Mouse (Mus musculus) liver, adult 2 months (tissue): ENCODE measurements around the gene Zfp598. TPM values are rescaled to one million over a fixed set of nuclear protein-coding genes. Genes with fewer than 3 reads are reported as not detected.

ENCODE experiments used
- DNase-seq: peaks from one replicate; pipeline ENCODE4 v3.0.0-alpha.2; 2011; ENCODE audit warnings: low read depth, low spot score; ENCODE audit errors: extremely low read depth
- H3K27ac ChIP-seq: fragments of 200-500 bp; replicated peaks from 2 replicates; pipeline ENCODE4 v1.5.1; 2012; ENCODE audit warnings: low read depth, mild to moderate bottlenecking, control low read depth, inconsistent platforms, low read length; ENCODE audit not compliant: insufficient read depth
- H3K27me3 ChIP-seq: fragments of 200-500 bp; 2 replicates; pipeline ENCODE4 v1.6.1; 2012; ENCODE audit warnings: mild to moderate bottlenecking, moderate library complexity, low read length, inconsistent platforms; ENCODE audit not compliant: control insufficient read depth, insufficient read depth
- H3K36me3 ChIP-seq: fragments of 200-500 bp; 2 replicates; pipeline ENCODE4 v1.6.1; 2012; ENCODE audit warnings: low read length, inconsistent platforms; ENCODE audit not compliant: control insufficient read depth, insufficient read depth
- H3K4me1 ChIP-seq: fragments of 200-500 bp; 2 replicates; pipeline ENCODE4 v1.6.1; 2011; ENCODE audit warnings: low read length; ENCODE audit not compliant: control insufficient read depth, insufficient read depth
- H3K4me3 ChIP-seq: fragments of 200-500 bp; 2 replicates; pipeline ENCODE4 v1.5.1; 2011; ENCODE audit warnings: low read depth, mild to moderate bottlenecking, control low read depth, low read length, moderate library complexity; ENCODE audit not compliant: insufficient read depth
- H3K79me2 ChIP-seq: fragments of 200-500 bp; 2 replicates; pipeline ENCODE4 v1.6.1; 2012; ENCODE audit warnings: inconsistent platforms, mild to moderate bottlenecking, low read length, moderate library complexity; ENCODE audit not compliant: control insufficient read depth, insufficient read depth
- H3K9ac ChIP-seq: fragments of 200-500 bp; 2 replicates; pipeline ENCODE4 v1.6.1; 2012; ENCODE audit warnings: low read depth, mild to moderate bottlenecking, control low read depth, inconsistent platforms, low read length
- CTCF ChIP-seq: fragments of 200-500 bp; IDR thresholded peaks from 2 replicates; pipeline ENCODE4 v1.5.1; 2011; ENCODE audit warnings: low read depth, low read length, control low read depth
- POLR2A ChIP-seq: fragments of 200-500 bp; IDR thresholded peaks from 2 replicates; pipeline ENCODE4 v1.6.1; 2011; ENCODE audit warnings: low read length, control low read depth; ENCODE audit not compliant: insufficient read depth; ENCODE audit errors: extremely low read depth
- WGBS: fragments of 180-500 bp; shearing (Covaris S2); methylation state at CpG from one replicate; pipeline ENCODE4 v1.1.7; 2018; 5-methylcytosine and 5-hydroxymethylcytosine counted together
- polyA plus RNA-seq: library from polyadenylated mRNA; depleted of rRNA; stranded (reverse); fragments of >200 nt; gene quantifications from 2 replicates; pipeline ENCODE4 v1.2.3, GENCODE M21; 2012
- total RNA-seq: library from RNA; depleted of rRNA; stranded (reverse); fragments of >200 nt; gene quantifications from 2 replicates; pipeline ENCODE4 v1.2.3, GENCODE M21; 2014

Gene Zfp598
- total and polyA plus RNA-seq, 2 experiments: 11.1 to 106 TPM

DNA sequence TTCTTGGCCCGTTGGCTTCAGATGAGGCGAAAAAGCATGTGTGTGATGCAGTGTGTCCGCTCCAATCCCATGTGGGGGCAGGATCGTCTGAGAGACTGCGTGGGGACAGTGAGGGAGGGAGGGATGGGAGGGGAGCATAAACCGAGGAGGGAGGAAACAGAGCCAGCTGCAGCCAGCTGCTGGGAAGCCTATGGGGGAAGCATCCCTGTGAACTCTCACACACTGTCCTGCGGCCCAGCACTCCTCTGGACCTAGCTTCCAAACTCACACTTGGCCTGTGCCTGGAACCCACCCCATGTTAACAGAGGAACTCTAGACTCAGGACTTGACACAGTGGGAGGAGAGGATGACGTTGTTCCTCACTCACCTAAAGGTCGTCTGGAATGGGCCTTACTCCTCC is 30.6 kb upstream of the Zfp598 start:
- Histone ChIP-seq H3K4me1 (0 out of 2 replicates have a peak, but pooled peaks cover 3% of the 10 kb centered on the region), H3K36me3 (peaks cover 5% of the 10 kb centered on the region; the same call in 1 of the 2 replicates), H3K9ac (no peak overlapping the region), H3K27ac (no peak overlapping the region), H3K79me2 (no peaks in the 10 kb centered on the region), H3K27me3 (no peaks in the 10 kb centered on the region), H3K4me3 (no peak overlapping the region)
- 83% methylated on average over 9 of the region's 9 CpGs for WGBS
- TF ChIP-seq POLR2A: no peak
- no peak for TF ChIP-seq CTCF
- peak; percentile 44 for DNase-seq

DNA sequence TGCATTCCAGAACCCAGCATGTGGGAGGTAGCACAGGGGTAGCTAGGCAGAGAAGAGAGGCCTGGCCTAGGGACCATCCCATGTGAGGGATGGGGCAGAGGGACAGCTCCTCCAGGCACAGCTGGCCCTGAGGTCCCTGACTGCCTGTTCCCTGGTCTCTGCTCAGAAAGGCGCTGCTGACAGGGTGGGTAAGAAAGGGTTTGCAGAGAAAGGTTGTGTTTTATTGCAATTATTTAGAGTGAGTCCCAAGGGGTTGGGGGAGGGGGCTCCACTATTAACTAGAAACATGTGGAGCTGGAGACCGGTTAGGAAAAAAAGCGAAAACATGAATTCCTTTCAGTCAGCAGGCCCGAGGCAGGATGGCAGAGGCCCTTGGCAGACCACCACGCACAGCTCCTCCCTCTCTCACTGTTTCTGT is 29.9 kb upstream of the Zfp598 start:
- no peak overlapping the region for H3K4me3 ChIP-seq
- H3K9ac ChIP-seq: no peak overlapping the region; the same call in 1 of the 2 replicates
- TF ChIP-seq POLR2A: no peak
- TF ChIP-seq CTCF: no peak
- 0 out of 2 replicates have a peak, but pooled peaks cover 3% of the 10 kb centered on the region for H3K4me1 ChIP-seq
- no peaks in the 10 kb centered on the region for H3K79me2 ChIP-seq
- no peaks in the 10 kb centered on the region for H3K27me3 ChIP-seq
- peaks cover 5% of the 10 kb centered on the region; the same call in 1 of the 2 replicates for H3K36me3 ChIP-seq
- peak overlapping the region; percentile 34; the same call in 1 of the 2 replicates for H3K27ac ChIP-seq
- 91% methylated on average over 5 of the region's 5 CpGs for WGBS
- no peak for DNase-seq

DNA sequence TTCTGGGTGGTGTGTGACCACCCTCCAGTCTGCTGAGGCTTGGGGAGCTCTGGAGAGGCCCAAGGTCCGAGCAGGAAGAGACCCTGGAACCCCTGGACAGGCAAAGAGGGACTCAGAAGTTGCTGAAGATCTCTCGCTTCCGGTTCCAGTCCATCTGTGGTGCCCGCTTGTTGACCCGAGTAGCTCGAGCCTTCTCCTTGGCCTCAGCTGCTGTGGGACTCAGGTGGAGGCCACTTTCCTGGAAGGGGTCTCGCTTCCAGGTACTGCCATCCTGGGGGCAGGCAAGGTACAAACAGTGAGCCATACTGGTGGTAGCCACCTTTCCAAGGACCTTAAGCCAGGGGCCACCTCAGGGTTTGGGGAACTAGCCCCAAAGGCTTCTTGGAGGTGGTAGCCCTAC is 29.4 kb upstream of the Zfp598 start:
- no peak for DNase-seq
- H3K36me3 ChIP-seq: peaks cover 5% of the 10 kb centered on the region; the same call in 1 of the 2 replicates
- TF ChIP-seq CTCF: no peak
- no peak for TF ChIP-seq POLR2A
- H3K4me1 ChIP-seq: 0 out of 2 replicates have a peak, but pooled peaks cover 3% of the 10 kb centered on the region
- no peaks in the 10 kb centered on the region for H3K27me3 ChIP-seq
- no peak overlapping the region for H3K4me3 ChIP-seq
- no peaks in the 10 kb centered on the region for H3K79me2 ChIP-seq
- H3K27ac ChIP-seq: no peak overlapping the region
- no peak overlapping the region for H3K9ac ChIP-seq
- 91% methylated on average over 7 of the region's 7 CpGs for WGBS

DNA sequence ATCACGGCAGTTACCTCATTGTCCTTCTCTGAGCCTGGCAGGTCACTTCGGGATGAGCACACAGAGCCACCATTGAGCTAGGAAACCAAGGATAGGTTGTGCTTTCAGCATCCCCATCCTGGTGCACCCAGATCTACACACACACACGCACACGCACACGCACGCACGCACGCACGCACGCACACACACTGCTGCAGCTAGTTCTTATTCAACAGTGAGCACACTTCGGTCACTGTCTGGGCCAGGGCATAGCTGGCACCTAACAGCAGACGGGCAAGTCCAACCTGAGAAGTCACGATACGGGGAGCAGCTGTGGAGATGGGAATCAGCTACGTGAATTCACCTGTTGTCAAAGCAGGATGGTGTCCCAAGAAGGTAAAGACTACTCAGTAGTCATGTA is 28.9 kb upstream of the Zfp598 start:
- no peak overlapping the region for H3K9ac ChIP-seq
- H3K27ac ChIP-seq: no peak overlapping the region
- H3K36me3 ChIP-seq: peaks cover 5% of the 10 kb centered on the region; the same call in 1 of the 2 replicates
- H3K4me3 ChIP-seq: no peak overlapping the region
- WGBS: 94% methylated on average over 15 of the region's 15 CpGs
- 0 out of 2 replicates have a peak, but pooled peaks cover 3% of the 10 kb centered on the region for H3K4me1 ChIP-seq
- no peaks in the 10 kb centered on the region for H3K79me2 ChIP-seq
- no peak for DNase-seq
- TF ChIP-seq POLR2A (no peak), CTCF (no peak)
- no peaks in the 10 kb centered on the region for H3K27me3 ChIP-seq

DNA sequence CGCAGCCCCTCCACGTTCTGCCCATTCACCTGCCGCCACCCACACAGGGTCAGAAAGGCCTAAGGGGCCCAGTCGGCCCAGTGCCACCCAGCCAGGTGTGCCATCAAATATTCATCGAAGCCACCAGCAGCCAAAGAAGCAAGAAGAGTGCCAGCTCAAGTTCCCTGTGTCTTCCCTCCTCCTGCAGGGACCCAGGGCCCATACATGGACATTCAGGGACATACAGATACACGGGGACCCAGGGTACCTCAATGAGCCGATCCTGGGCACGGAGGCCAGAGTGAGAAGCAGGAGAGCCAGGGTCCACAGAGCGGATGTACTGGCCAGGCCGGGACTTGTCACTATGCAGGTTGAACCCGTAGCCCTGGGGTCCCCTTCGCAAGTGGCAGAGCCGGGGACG is 27.5 kb upstream of the Zfp598 start:
- no peak overlapping the region for H3K9ac ChIP-seq
- TF ChIP-seq CTCF (no peak), POLR2A (no peak)
- H3K27me3 ChIP-seq: no peaks in the 10 kb centered on the region
- 93% methylated on average over 14 of the region's 14 CpGs for WGBS
- DNase-seq: no peak
- peaks cover 5% of the 10 kb centered on the region; the same call in 1 of the 2 replicates for H3K36me3 ChIP-seq
- H3K79me2 ChIP-seq: no peaks in the 10 kb centered on the region
- no peaks in the 10 kb centered on the region for H3K4me1 ChIP-seq
- H3K27ac ChIP-seq: no peak overlapping the region
- H3K4me3 ChIP-seq: no peak overlapping the region

DNA sequence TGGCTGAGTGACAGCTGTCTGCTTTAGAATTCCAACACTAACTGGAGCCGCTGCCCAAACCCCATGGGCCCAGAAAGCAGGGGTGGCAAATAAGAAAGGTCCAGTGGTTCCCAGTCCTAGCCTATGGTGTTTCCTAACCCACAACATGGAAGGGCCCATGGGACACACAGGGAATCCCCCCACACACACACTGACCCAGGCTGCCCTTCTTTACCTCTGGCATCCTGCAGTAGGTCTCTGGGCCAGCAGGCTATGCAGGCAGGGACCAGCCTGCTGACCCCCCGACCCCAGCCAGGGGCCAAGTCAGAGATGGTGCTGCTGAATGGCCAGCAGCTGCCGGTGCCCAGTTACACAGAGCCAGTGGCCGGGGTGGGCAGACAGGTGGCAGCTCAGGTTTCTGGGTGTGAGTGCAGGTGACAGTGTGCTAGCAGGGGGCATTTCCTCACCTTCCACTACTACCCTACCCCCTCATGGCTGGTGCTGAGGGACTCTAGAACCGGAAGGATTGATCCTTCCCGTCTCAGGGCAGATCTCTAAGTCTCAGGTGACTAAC is 26.6 kb upstream of the Zfp598 start:
- DNase-seq: no peak

More for the DNA sequence above, 26.6 kb upstream of the Zfp598 start:
- Histone ChIP-seq H3K79me2 (no peaks in the 10 kb centered on the region), H3K9ac (no peak overlapping the region), H3K4me1 (no peaks in the 10 kb centered on the region), H3K27me3 (no peaks in the 10 kb centered on the region), H3K27ac (peak overlapping the region; percentile 83; the same call in 1 of the 2 replicates), H3K4me3 (no peak overlapping the region), H3K36me3 (peaks cover 5% of the 10 kb centered on the region; the same call in 1 of the 2 replicates)
- TF ChIP-seq CTCF: no peak
- TF ChIP-seq POLR2A: no peak
- 83% methylated on average over 6 of the region's 6 CpGs for WGBS
